Mouse (Mus musculus) cortical plate, adult 2 months (tissue): ENCODE measurements around the gene Lekr1.

Experiments used
- CTCF ChIP-seq: fragments of 200-500 bp; IDR thresholded peaks from 2 replicates; pipeline ENCODE4 v1.5.1; 2011; ENCODE audit warnings: mild to moderate bottlenecking, control low read depth, low read length; ENCODE audit not compliant: insufficient read depth; ENCODE audit errors: extremely low read depth
- POLR2A ChIP-seq: fragments of 200-500 bp; IDR thresholded peaks from 2 replicates; pipeline ENCODE4 v1.6.1; 2011; ENCODE audit warnings: mild to moderate bottlenecking, low read length, control low read depth; ENCODE audit not compliant: insufficient read depth; ENCODE audit errors: extremely low read depth

DNA sequence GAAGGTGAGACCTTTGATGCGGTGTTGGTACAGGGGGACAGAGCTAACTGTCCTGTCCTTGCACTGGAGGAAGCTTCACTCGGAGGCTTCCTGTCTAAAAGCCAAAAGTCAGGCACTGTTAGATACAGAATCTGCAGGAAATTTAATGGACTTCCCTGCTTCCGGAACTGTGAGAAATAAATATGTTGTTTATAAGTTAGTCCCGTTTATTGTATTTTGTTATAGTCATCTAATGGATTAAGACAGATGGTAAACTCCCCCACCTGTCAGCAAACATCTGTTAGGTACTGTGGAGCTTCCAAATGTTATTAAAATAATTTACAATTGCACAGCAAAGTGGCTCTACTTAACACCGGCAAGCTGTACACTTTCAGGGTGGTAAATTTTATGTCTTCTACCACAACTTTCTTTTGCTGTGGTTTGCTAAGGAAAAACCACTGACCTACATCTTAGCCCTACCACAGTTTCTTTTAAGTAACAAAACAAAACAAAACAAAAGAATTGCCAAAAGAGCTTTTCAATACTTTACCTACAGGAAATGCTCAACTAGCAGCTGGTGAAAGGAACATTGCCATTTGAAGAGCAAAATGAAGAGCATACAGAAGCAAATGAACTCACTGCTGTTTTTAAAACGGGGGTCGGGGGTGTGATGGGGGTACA is 15.7 kb upstream of the Lekr1 start:
- no peak for TF ChIP-seq CTCF
- no peak for TF ChIP-seq POLR2A
